Mouse (Mus musculus) neutrophil, adult 65 days (primary cell): ENCODE data around the gene Epha2. TPM values are rescaled to one million over a fixed set of nuclear protein-coding genes. Genes with fewer than 3 reads are reported as not detected.

Experiments
- total RNA-seq: library from RNA; stranded (reverse); gene quantifications from 2 replicates; pipeline ENCODE4 v1.2.4, GENCODE M21; 2023

Gene Epha2
- total RNA-seq: 0.76 and 1.1 TPM in 2 replicates

GRCm38 (mm10) chr4:141301116-141301553, at the start of gene Epha2:
Gene Epha2 (plus strand): TSS chr4:141301240.

GRCm38 (mm10) chr4:141367997-141368791, 67.2 kb downstream of the Epha2 start, which contains the start of gene Fam131c:
Gene Fam131c (plus strand): TSS chr4:141368220.

Other genes starting within 250 kb of the Epha2 start
- 7.8 and 10.3 TPM in 2 replicates for gene Crocc, start 240.7 kb upstream of the Epha2 start, total RNA-seq
- 79.8 and 82.2 TPM in 2 replicates for gene Necap2, start 222.9 kb upstream of the Epha2 start, total RNA-seq
- not detected in 2 replicates for gene Spata21, start 212.9 kb upstream of the Epha2 start, total RNA-seq
- gene Szrd1, start 161.5 kb upstream of the Epha2 start, total RNA-seq: 77.3 and 86.6 TPM in 2 replicates
- 21.2 and 34.1 TPM in 2 replicates for gene Fbxo42, start 153.3 kb upstream of the Epha2 start, total RNA-seq
- gene Rsg1, start 87.3 kb upstream of the Epha2 start, total RNA-seq: 0.54 and 1.3 TPM in 2 replicates
- gene Arhgef19, start 61.7 kb upstream of the Epha2 start, total RNA-seq: not detected in 2 replicates
- not detected in 2 replicates for gene Fam131c, start 67.0 kb downstream of the Epha2 start, total RNA-seq
- gene Clcnka, start 97.5 kb downstream of the Epha2 start, total RNA-seq: not detected in 2 replicates
- not detected in 2 replicates for gene Clcnkb, start 114.8 kb downstream of the Epha2 start, total RNA-seq
- not detected in 2 replicates for gene Hspb7, start 119.5 kb downstream of the Epha2 start, total RNA-seq
- gene Srarp, start 134.9 kb downstream of the Epha2 start, total RNA-seq: not detected in 2 replicates
- gene Zbtb17, start 143.4 kb downstream of the Epha2 start, total RNA-seq: 32.0 and 36.4 TPM in 2 replicates
- gene Spen, start 237.4 kb downstream of the Epha2 start, total RNA-seq: 88.6 and 113 TPM in 2 replicates